Mouse (Mus musculus): ENCODE data around the gene Ifna16.
A peak's percentile ranks its signal among the peaks of the same experiment; 100 is the strongest.

DNA sequence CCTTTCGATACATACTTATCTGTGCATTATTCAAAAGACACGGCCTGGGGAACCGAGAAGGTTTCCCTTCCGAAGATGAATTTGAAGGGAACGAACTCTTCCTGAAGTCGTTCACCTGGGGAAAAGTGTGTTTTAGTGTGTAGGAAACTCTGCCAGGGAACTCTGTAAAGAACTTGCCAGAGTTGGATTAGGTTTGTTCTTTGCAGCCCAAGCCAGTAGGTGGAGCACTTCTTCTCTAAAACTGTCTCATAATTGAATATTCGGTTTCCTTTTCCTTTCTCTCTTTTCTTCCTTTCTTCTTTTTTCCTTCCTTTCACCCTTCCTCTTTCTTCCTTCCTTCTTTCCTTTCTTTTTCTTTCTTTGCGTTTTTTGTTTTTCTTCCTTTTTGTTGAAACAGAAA lies 3.6 kb upstream of the Ifna16 start:
- TF ChIP-seq POLR2A (IDR thresholded peaks at IDR 0.05; ENCODE audit: borderline replicate concordance, insufficient read depth, low read length): no peak
- TF ChIP-seq CTCF (IDR thresholded peaks at IDR 0.05; ENCODE audit: borderline replicate concordance, insufficient read depth, low read depth, low read length): peak; percentile 16; the same call in 1 of the 2 replicates
